Mouse (Mus musculus) central nervous system, embryonic 14 days (tissue): Measurements from ENCODE around the gene Chit1. TPM values are rescaled to one million over a fixed set of nuclear protein-coding genes. Genes with fewer than 3 reads are reported as not detected.

ENCODE experiments used
- polyA plus RNA-seq: library from polyadenylated mRNA; depleted of rRNA; stranded (reverse); fragments of >200 nt; gene quantifications from 2 replicates; pipeline ENCODE4 v1.2.3, GENCODE M21; 2012; rRNA removed

Chit1 gene
- polyA plus RNA-seq: 0.16 and 0.20 TPM in 2 replicates

DNA sequence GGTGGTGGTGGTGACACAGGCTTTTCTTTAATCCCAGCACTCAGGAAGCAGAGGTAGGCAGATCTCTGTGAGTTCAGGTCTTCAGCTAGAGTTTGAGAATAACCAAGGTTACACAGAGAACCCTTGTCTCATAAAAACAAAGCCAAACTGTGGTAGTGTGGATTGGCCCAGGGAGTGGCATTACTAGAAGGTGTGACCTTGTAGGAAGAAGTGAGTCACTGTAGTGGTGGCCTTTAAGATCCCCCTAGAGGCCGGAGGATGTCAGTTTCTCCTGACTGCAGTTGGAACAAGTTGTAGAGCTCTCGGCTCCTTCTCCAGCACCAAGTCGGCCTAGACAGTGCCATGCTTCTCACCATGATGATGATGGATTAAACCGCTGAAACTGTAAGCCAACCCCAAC, at the start of gene Chit1:
TSS of gene Chit1 (plus strand) at position 264 of the 400 bp plus-strand sequence.

GRCm38 (mm10) chr1:134078802-134079476, 32.1 kb upstream of the Chit1 start, which contains the start of gene Btg2:
Btg2 (minus strand) TSS chr1:134079120.

DNA sequence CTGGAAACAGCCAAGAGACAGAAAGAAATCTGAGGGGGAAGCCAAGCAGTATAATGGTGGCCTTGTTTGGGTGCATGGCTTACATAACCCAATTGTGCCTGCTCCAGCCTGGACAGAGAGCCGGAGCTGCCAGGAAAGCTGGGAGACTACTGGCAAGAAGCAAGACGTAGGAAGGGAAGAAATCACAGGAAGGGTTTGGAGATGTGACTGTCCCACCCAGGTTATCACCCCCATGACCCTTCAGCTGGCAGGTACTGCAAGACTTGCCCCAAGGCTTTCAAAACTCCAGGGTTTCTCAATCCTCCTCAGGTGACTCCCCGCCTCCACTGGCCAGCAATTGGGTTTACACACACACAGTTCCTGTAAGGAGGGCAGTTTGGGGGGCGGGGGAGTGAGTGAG, 71.0 kb downstream of the Chit1 start, which contains the start of gene Chil1:
TSS of gene Chil1 (plus strand) at position 152 of the 400 bp plus-strand sequence.

DNA sequence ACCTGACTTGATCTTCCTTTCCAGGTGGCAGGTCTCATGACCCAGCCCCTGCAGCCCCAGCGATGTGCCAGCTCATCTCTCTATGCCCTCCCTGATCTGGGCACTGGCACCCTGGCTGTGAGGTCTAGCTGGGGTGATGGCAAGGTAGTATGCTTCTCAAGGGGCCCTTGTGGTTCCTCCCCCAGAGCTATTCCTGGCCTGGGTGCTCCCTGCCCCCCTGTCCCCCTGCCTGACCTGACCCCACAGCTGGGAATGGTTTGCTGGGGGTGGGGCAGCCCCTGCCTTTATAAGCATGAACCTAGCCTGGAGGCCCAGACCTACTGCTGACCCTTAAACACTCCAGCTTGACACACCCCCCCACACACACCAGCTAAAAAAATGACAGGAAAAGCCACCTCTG, 82.1 kb downstream of the Chit1 start, which contains the start of gene Mybph:
TSS of gene Mybph (plus strand) at position 323 of the 400 bp plus-strand sequence.

Other genes starting within 250 kb of the Chit1 start
- 8.3 and 8.4 TPM in 2 replicates for gene Optc, start 203.2 kb upstream of the Chit1 start, polyA plus RNA-seq
- gene Prelp, start 189.8 kb upstream of the Chit1 start, polyA plus RNA-seq: 3.5 and 7.1 TPM in 2 replicates
- gene Fmod, start 74.0 kb upstream of the Chit1 start, polyA plus RNA-seq: 8.1 and 14.9 TPM in 2 replicates
- gene Btg2, start 32.1 kb upstream of the Chit1 start, polyA plus RNA-seq: 38.3 and 60.7 TPM in 2 replicates
- 2.0 and 4.0 TPM in 2 replicates for gene Chil1, start 70.9 kb downstream of the Chit1 start, polyA plus RNA-seq
- 0.20 and 14.9 TPM in 2 replicates for gene Mybph, start 82.2 kb downstream of the Chit1 start, polyA plus RNA-seq
- 9.8 and 11.2 TPM in 2 replicates for gene Adora1, start 124.2 kb downstream of the Chit1 start, polyA plus RNA-seq
- 0.57 and 25.5 TPM in 2 replicates for gene Myog, start 178.7 kb downstream of the Chit1 start, polyA plus RNA-seq
- gene Ppfia4, start 221.7 kb downstream of the Chit1 start, polyA plus RNA-seq: 22.9 and 30.5 TPM in 2 replicates